Mouse (Mus musculus): ENCODE measurements around the gene Arid5a. TPM values are rescaled to one million over a fixed set of nuclear protein-coding genes. Genes with fewer than 3 reads are reported as not detected.

Gene Arid5a
- polyA plus RNA-seq (2015; fragmentation: Nextera tagmentation; extraction: Ambion mirVana): 4.0 and 4.1 TPM in 2 replicates

GRCm38 (mm10) chr1:36307495-36308280 is at the start of gene Arid5a:
Gene Arid5a (plus strand): TSS chr1:36307733.
- TF ChIP-seq EP300 (optimal IDR thresholded peaks at IDR 0.05): no peak
- TF ChIP-seq CTCF (IDR thresholded peaks at IDR 0.05; ENCODE audit: low read depth): peak; percentile 45
- peak; percentile 95 for DNase-seq (ENCODE audit: low spot score)
- Histone ChIP-seq H3K4me3 (ENCODE audit: low read depth, low read length) (peak within 1 kb of the TSS; percentile 72), H3K9me3 (ENCODE audit: control insufficient read depth, low read length) (no peaks in the 10 kb centered on the region), H3K9ac (ENCODE audit: low read length) (peak within 1 kb of the TSS; percentile 69), H3K27me3 (ENCODE audit: control insufficient read depth, insufficient read depth, low read length) (no peaks in the 10 kb centered on the region), H3K4me1 (replicated peaks; ENCODE audit: control insufficient read depth, insufficient read depth) (0 out of 2 replicates have a peak, but pooled peaks cover 4% of the 10 kb centered on the region), H3K36me3 (ENCODE audit: control insufficient read depth, insufficient read depth, low read length) (no peaks in the 10 kb centered on the region), H3K4me2 (replicated peaks; ENCODE audit: low read depth) (peak within 1 kb of the TSS; percentile 95), H3K27ac (replicated peaks) (peak within 1 kb of the TSS; percentile 78)
- peak; percentile 85 for ATAC-seq (ENCODE audit: low FRiP score, low TSS enrichment)
- WGBS: under 1% methylated on average over 65 of the region's 65 CpGs

- no peak for ATAC-seq (ENCODE audit: low FRiP score, low TSS enrichment)
- H3K36me3 ChIP-seq (ENCODE audit: control insufficient read depth, insufficient read depth, low read length): no peaks in the 10 kb centered on the region
- H3K9ac ChIP-seq (ENCODE audit: low read length): no peak overlapping the region
- H3K9me3 ChIP-seq (ENCODE audit: control insufficient read depth, low read length): no peaks in the 10 kb centered on the region
- no peak for TF ChIP-seq EP300 (optimal IDR thresholded peaks at IDR 0.05)
- no peak for TF ChIP-seq CTCF (IDR thresholded peaks at IDR 0.05; ENCODE audit: low read depth)
- WGBS: 68% methylated on average over 2 of the region's 2 CpGs
- H3K27me3 ChIP-seq (ENCODE audit: control insufficient read depth, insufficient read depth, low read length): no peaks in the 10 kb centered on the region
- H3K27ac ChIP-seq (replicated peaks): no peak overlapping the region
- no peak overlapping the region for H3K4me2 ChIP-seq (replicated peaks; ENCODE audit: low read depth)
- no peaks in the 10 kb centered on the region for H3K4me1 ChIP-seq (replicated peaks; ENCODE audit: control insufficient read depth, insufficient read depth)
- H3K4me3 ChIP-seq (ENCODE audit: low read depth, low read length): no peak overlapping the region
- no peak for DNase-seq (ENCODE audit: low spot score)
Measured at GRCm38 (mm10) chr1:36258631-36259030, 48.9 kb upstream of the Arid5a start.

DNA sequence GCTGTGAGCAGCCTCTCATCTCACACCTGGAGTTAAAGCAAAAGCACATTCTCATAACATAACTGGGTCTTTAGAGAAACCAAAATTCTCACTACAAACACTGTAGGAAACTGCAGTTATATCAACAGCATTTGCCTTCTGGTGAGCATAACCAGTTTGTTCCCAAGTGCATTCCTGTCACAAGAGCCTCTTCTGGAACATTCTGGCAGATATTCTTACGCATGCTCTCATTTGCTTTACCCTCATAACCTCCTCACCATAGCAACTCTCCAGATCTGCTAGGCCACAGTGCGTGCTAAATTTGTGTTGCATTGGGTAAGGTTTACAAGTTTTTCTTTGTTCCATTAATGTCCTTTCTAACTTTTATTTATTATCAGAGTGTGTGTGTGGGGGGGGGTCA is 48.3 kb upstream of the Arid5a start:
- ATAC-seq (ENCODE audit: low FRiP score, low TSS enrichment) (no peak), DNase-seq (ENCODE audit: low spot score) (no peak)
- no peaks in the 10 kb centered on the region for H3K36me3 ChIP-seq (ENCODE audit: control insufficient read depth, insufficient read depth, low read length)
- H3K4me3 ChIP-seq (ENCODE audit: low read depth, low read length): no peak overlapping the region
- no peak overlapping the region for H3K27ac ChIP-seq (replicated peaks)
- no peaks in the 10 kb centered on the region for H3K27me3 ChIP-seq (ENCODE audit: control insufficient read depth, insufficient read depth, low read length)
- H3K4me1 ChIP-seq (replicated peaks; ENCODE audit: control insufficient read depth, insufficient read depth): no peaks in the 10 kb centered on the region
- no peak overlapping the region for H3K9ac ChIP-seq (ENCODE audit: low read length)
- H3K9me3 ChIP-seq (ENCODE audit: control insufficient read depth, low read length): no peaks in the 10 kb centered on the region
- WGBS: 95% methylated on average over 2 of the region's 2 CpGs
- no peak overlapping the region for H3K4me2 ChIP-seq (replicated peaks; ENCODE audit: low read depth)
- TF ChIP-seq EP300 (optimal IDR thresholded peaks at IDR 0.05) (no peak), CTCF (IDR thresholded peaks at IDR 0.05; ENCODE audit: low read depth) (no peak)

GRCm38 (mm10) chr1:36260418-36260817 is 47.1 kb upstream of the Arid5a start:
- DNase-seq (ENCODE audit: low spot score): no peak
- WGBS: 94% methylated on average over 1 of the region's 1 CpGs
- TF ChIP-seq EP300 (optimal IDR thresholded peaks at IDR 0.05): no peak
- no peak for TF ChIP-seq CTCF (IDR thresholded peaks at IDR 0.05; ENCODE audit: low read depth)
- no peak for ATAC-seq (ENCODE audit: low FRiP score, low TSS enrichment)
- Histone ChIP-seq H3K4me2 (replicated peaks; ENCODE audit: low read depth) (no peak overlapping the region), H3K4me3 (ENCODE audit: low read depth, low read length) (no peak overlapping the region), H3K4me1 (replicated peaks; ENCODE audit: control insufficient read depth, insufficient read depth) (no peaks in the 10 kb centered on the region), H3K27me3 (ENCODE audit: control insufficient read depth, insufficient read depth, low read length) (no peaks in the 10 kb centered on the region), H3K9ac (ENCODE audit: low read length) (no peak overlapping the region), H3K9me3 (ENCODE audit: control insufficient read depth, low read length) (no peaks in the 10 kb centered on the region), H3K27ac (replicated peaks) (no peak overlapping the region), H3K36me3 (ENCODE audit: control insufficient read depth, insufficient read depth, low read length) (no peaks in the 10 kb centered on the region)

- H3K4me2 ChIP-seq (replicated peaks; ENCODE audit: low read depth): no peak overlapping the region
- H3K4me1 ChIP-seq (replicated peaks; ENCODE audit: control insufficient read depth, insufficient read depth): no peaks in the 10 kb centered on the region
- no peak overlapping the region for H3K27ac ChIP-seq (replicated peaks)
- H3K4me3 ChIP-seq (ENCODE audit: low read depth, low read length): no peak overlapping the region
- ATAC-seq (ENCODE audit: low FRiP score, low TSS enrichment): no peak
- no peaks in the 10 kb centered on the region for H3K9me3 ChIP-seq (ENCODE audit: control insufficient read depth, low read length)
- H3K36me3 ChIP-seq (ENCODE audit: control insufficient read depth, insufficient read depth, low read length): no peaks in the 10 kb centered on the region; the same call in 1 of the 2 replicates
- WGBS: 79% methylated on average over 19 of the region's 19 CpGs
- no peaks in the 10 kb centered on the region for H3K27me3 ChIP-seq (ENCODE audit: control insufficient read depth, insufficient read depth, low read length)
- DNase-seq (ENCODE audit: low spot score): no peak
- TF ChIP-seq CTCF (IDR thresholded peaks at IDR 0.05; ENCODE audit: low read depth): no peak
- TF ChIP-seq EP300 (optimal IDR thresholded peaks at IDR 0.05): no peak
- no peak overlapping the region for H3K9ac ChIP-seq (ENCODE audit: low read length)
Measured at GRCm38 (mm10) chr1:36261708-36262504, 45.6 kb upstream of the Arid5a start.
